36 mouse cellular contexts compared by ENCODE assay signal in genomic region chr19:34242925-34243324, GRCm38 (mm10). TPM values are rescaled to one million over a fixed set of nuclear protein-coding genes. Genes with fewer than 3 reads are reported as not detected.
"Had no signal": no experiment of that assay in that cellular context is flagged by ENCODE, and none has a peak within 500 bp of the region (broad histone marks: within the 10 kb centered on the region; RNA-seq: fewer than 3 reads in every experiment).

No protein-coding gene starts in this region.

- H3K9me3 ChIP-seq: heart, embryonic 10.5 days; heart, embryonic 12.5 days; heart, embryonic 13.5 days; heart, embryonic 15.5 days; hindbrain, embryonic 10.5 days; hindbrain, embryonic 12.5 days; hindbrain, embryonic 13.5 days; hindbrain, embryonic 15.5 days; intestine, embryonic 15.5 days; kidney, embryonic 15.5 days had no signal

- H3K36me3 ChIP-seq: hindbrain, embryonic 10.5 days; hindbrain, embryonic 12.5 days; kidney, embryonic 15.5 days had no signal

- DNase-seq: heart, postnatal 10 days; heart, postnatal 14 days; heart, postnatal 36 days; heart, postnatal 4 days; kidney, adult 11 months; kidney, adult 18-20 months; kidney, adult 2 months; kidney, adult 8-10 months; kidney, adult 9 months; kidney, postnatal 10 days; kidney, postnatal 14 days; kidney, postnatal 25 days; kidney, postnatal 36 days; kidney, postnatal 4 days; layer of hippocampus, adult 9-11 months; layer of hippocampus, postnatal 36 days had no signal

- ATAC-seq: hindbrain, embryonic 16.5 days; inflammation-experienced regulatory T-cells, adult 6 months; intestine, embryonic 16.5 days had no signal

- H3K9ac ChIP-seq: heart, embryonic 12.5 days; heart, embryonic 13.5 days; heart, embryonic 15.5 days; hindbrain, embryonic 12.5 days; hindbrain, embryonic 13.5 days; hindbrain, embryonic 14.5 days; hindbrain, embryonic 15.5 days; intestine, embryonic 15.5 days; kidney, embryonic 15.5 days had no signal

- H3K4me3 ChIP-seq: heart, embryonic 10.5 days; heart, embryonic 12.5 days; heart, embryonic 13.5 days; heart, embryonic 15.5 days; hindbrain, embryonic 10.5 days; hindbrain, embryonic 12.5 days; hindbrain, embryonic 13.5 days; hindbrain, embryonic 15.5 days; intestine, embryonic 15.5 days; kidney, embryonic 15.5 days; layer of hippocampus, adult 2 months; left cerebral cortex, adult 2 months had no signal

- H3K4me2 ChIP-seq: heart, embryonic 11.5 days; heart, embryonic 12.5 days; heart, embryonic 13.5 days; heart, embryonic 15.5 days; hindbrain, embryonic 12.5 days; hindbrain, embryonic 13.5 days; hindbrain, embryonic 14.5 days; hindbrain, embryonic 15.5 days; intestine, embryonic 15.5 days; kidney, embryonic 15.5 days had no signal

- H3K27ac ChIP-seq: heart, embryonic 10.5 days; heart, embryonic 13.5 days; heart, embryonic 15.5 days; hindbrain, embryonic 10.5 days; hindbrain, embryonic 12.5 days; hindbrain, embryonic 13.5 days; hindbrain, embryonic 14.5 days; hindbrain, embryonic 15.5 days; hindbrain, postnatal 0 days; intestine, embryonic 15.5 days; kidney, embryonic 15.5 days; kidney, postnatal 0 days; layer of hippocampus, adult 2 months; left cerebral cortex, adult 2 months had no signal

- H3K4me1 ChIP-seq: heart, embryonic 10.5 days; heart, embryonic 12.5 days; heart, embryonic 13.5 days; heart, embryonic 15.5 days; hindbrain, embryonic 10.5 days; hindbrain, embryonic 12.5 days; hindbrain, embryonic 13.5 days; hindbrain, embryonic 15.5 days; intestine, embryonic 15.5 days; kidney, embryonic 15.5 days had no signal

- H3K27me3 ChIP-seq: heart, embryonic 15.5 days; hindbrain, embryonic 12.5 days; hindbrain, embryonic 13.5 days; hindbrain, embryonic 15.5 days; intestine, embryonic 15.5 days; kidney, embryonic 15.5 days had no signal

RNA-seq across cellular contexts. Expression of gene Acta2, which starts 12.5 kb away (rescaled TPM):
- total RNA-seq: hematopoietic stem cell, adult 5-6 weeks had no signal
